Mouse (Mus musculus): ENCODE results near the gene Gm266. TPM values are rescaled to one million over a fixed set of nuclear protein-coding genes. Genes with fewer than 3 reads are reported as not detected.

Gm266 gene
- total and polyA plus RNA-seq, 3 experiments, result not detected

DNA sequence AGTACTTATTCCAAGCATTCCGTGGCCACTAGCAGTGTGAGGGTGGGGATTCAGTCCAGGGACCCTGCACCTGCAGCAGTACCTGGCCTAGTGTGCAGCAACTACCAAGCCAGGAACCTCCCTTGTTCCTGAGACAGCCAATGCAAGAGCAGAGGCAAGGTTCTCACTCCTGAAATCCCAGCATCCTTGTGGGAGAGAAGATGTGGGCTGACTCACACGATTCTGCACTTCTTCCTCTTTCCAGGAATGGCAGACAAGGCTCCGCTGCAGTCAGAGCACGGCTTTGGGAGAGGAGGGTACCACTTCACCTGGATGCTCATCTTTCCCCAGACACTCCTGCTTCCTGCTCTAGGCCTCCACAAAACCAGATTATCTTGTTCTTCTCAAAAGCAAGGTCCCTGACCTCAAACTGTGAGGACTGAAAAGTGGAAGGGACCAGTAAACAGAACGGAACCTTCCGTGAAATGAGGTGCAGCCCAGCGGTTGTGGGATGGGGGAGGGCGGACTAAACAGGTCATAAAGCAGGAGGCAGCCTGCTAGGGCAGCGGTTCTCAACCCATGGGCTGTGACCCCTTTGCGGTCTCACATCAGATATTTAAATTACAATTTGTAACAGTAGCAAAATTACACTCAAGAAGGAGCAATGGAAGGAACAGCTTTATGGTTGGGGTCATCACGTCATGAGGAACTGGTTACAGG is 47.6 kb upstream of the Gm266 start:
- Histone ChIP-seq H3K9ac (ENCODE audit: insufficient read depth, low read depth) (no peak overlapping the region), H3K4me3 (replicated peaks in 1 of 3; ENCODE audit: low read depth in 2 of 3, low read length in 2 of 3, poor library complexity in 1 of 3) (no peak overlapping the region), H3K9me3 (replicated peaks; ENCODE audit: low read length) (no peaks in the 10 kb centered on the region), H3K4me2 (ENCODE audit: insufficient read depth, low read depth, poor library complexity, severe bottlenecking) (no peak overlapping the region), H3K4me1 (ENCODE audit: control insufficient read depth in 1 of 2, insufficient read depth in 2 of 2) (peaks cover 5 to 27% of the 10 kb centered on the region in 2 experiments), H3K36me3 (replicated peaks in 1 of 2; ENCODE audit: control insufficient read depth in 1 of 2, insufficient read depth in 1 of 2, low read length in 1 of 2) (no peaks in the 10 kb centered on the region), H3K27ac (ENCODE audit: insufficient read depth, low read depth) (no peak overlapping the region), H3K79me2 (replicated peaks; ENCODE audit: control insufficient read depth, extremely low read depth, insufficient read depth, poor library complexity, severe bottlenecking) (0 out of 2 replicates have a peak, but pooled peaks cover 4% of the 10 kb centered on the region), H3K27me3 (replicated peaks) (no peaks in the 10 kb centered on the region)
- in situ Hi-C loops (cut with MboI; ENCODE audit: low pct_ligation_motif_present, low pct_unique_long_range_greater_than_20kb, low sequenced_read_pairs) (no loop called here), dilution Hi-C loops (cut with MboI; ENCODE audit: extremely low pct_ligation_motif_present, extremely low pct_unique_long_range_greater_than_20kb, low sequenced_read_pairs) (no loop called here)
- TF ChIP-seq POLR2A (IDR thresholded peaks at IDR 0.05; ENCODE audit: low read depth, low read length) (peak; percentile 44; the same call in 1 of the 2 replicates), PAX5 (IDR thresholded peaks at IDR 0.05; ENCODE audit: low read length) (no peak), TBP (conservative IDR thresholded peaks at IDR 0.05; ENCODE audit: low read depth, low read length) (0 out of 2 replicates have a peak, but pooled peaks have one; percentile 10)
- no peak for DNase-seq (ENCODE audit: extremely low read depth)

- no peak overlapping the region for H3K4me3 ChIP-seq (replicated peaks in 1 of 3; ENCODE audit: low read depth in 2 of 3, low read length in 2 of 3, poor library complexity in 1 of 3)
- no peak overlapping the region for H3K4me2 ChIP-seq (ENCODE audit: insufficient read depth, low read depth, poor library complexity, severe bottlenecking)
- dilution Hi-C loops (cut with MboI; ENCODE audit: extremely low pct_ligation_motif_present, extremely low pct_unique_long_range_greater_than_20kb, low sequenced_read_pairs) (no loop called here), in situ Hi-C loops (cut with MboI; ENCODE audit: low pct_ligation_motif_present, low pct_unique_long_range_greater_than_20kb, low sequenced_read_pairs) (no loop called here)
- no peaks in the 10 kb centered on the region for H3K9me3 ChIP-seq (replicated peaks; ENCODE audit: low read length)
- H3K79me2 ChIP-seq (replicated peaks; ENCODE audit: control insufficient read depth, extremely low read depth, insufficient read depth, poor library complexity, severe bottlenecking), result no peaks in the 10 kb centered on the region
- H3K4me1 ChIP-seq (ENCODE audit: control insufficient read depth in 1 of 2, insufficient read depth in 2 of 2), result peaks cover 0 to 10% of the 10 kb centered on the region in 2 experiments; a peak in 2 of 4 replicates
- no peak overlapping the region for H3K9ac ChIP-seq (ENCODE audit: insufficient read depth, low read depth)
- no peak overlapping the region for H3K27ac ChIP-seq (ENCODE audit: insufficient read depth, low read depth)
- TF ChIP-seq TBP (conservative IDR thresholded peaks at IDR 0.05; ENCODE audit: low read depth, low read length) (no peak), RAD21 (IDR thresholded peaks at IDR 0.05; ENCODE audit: low read depth, low read length) (no peak), CTCF (conservative IDR thresholded peaks at IDR 0.05 in 1 of 2, IDR thresholded peaks at IDR 0.05 in 1 of 2; ENCODE audit: low read depth in 2 of 2, low read length in 2 of 2) (no peak), ZKSCAN1 (IDR thresholded peaks at IDR 0.05; ENCODE audit: borderline replicate concordance, low read depth, low read length) (no peak), CHD1 (IDR thresholded peaks at IDR 0.05; ENCODE audit: low read depth, low read length) (no peak)
- peaks cover 0 to 3% of the 10 kb centered on the region in 2 experiments for H3K36me3 ChIP-seq (replicated peaks in 1 of 2; ENCODE audit: control insufficient read depth in 1 of 2, insufficient read depth in 1 of 2, low read length in 1 of 2)
- no peak for DNase-seq (ENCODE audit: extremely low read depth)
- H3K27me3 ChIP-seq (replicated peaks), result no peaks in the 10 kb centered on the region
These were observed 43.6 kb upstream of the Gm266 start for GRCm38 (mm10) chr12:111529192-111529591.

GRCm38 (mm10) chr12:111527643-111528281 is 42.1 kb upstream of the Gm266 start:
- H3K4me2 ChIP-seq (ENCODE audit: insufficient read depth, low read depth, poor library complexity, severe bottlenecking), result no peak overlapping the region
- no peak overlapping the region for H3K4me3 ChIP-seq (replicated peaks in 1 of 3; ENCODE audit: low read depth in 2 of 3, low read length in 2 of 3, poor library complexity in 1 of 3)
- dilution Hi-C loops (cut with MboI; ENCODE audit: extremely low pct_ligation_motif_present, extremely low pct_unique_long_range_greater_than_20kb, low sequenced_read_pairs), result no loop called here
- H3K9ac ChIP-seq (ENCODE audit: insufficient read depth, low read depth), result no peak overlapping the region
- no peak for TF ChIP-seq CHD2 (IDR thresholded peaks at IDR 0.05; ENCODE audit: low read length)
- no peak for TF ChIP-seq NRF1 (IDR thresholded peaks at IDR 0.05; ENCODE audit: low read depth, low read length)
- no peak for TF ChIP-seq GABPA (IDR thresholded peaks at IDR 0.05; ENCODE audit: insufficient replicate concordance, low read depth, low read length)
- TF ChIP-seq BHLHE40 (IDR thresholded peaks at IDR 0.05; ENCODE audit: low read depth, low read length), result no peak
- no peak for TF ChIP-seq NELFE (IDR thresholded peaks at IDR 0.05; ENCODE audit: low read depth, low read length)
- no peak for TF ChIP-seq POLR2A (IDR thresholded peaks at IDR 0.05; ENCODE audit: low read depth, low read length)
- TF ChIP-seq CHD1 (IDR thresholded peaks at IDR 0.05; ENCODE audit: low read depth, low read length), result no peak
- no peak for TF ChIP-seq ZKSCAN1 (IDR thresholded peaks at IDR 0.05; ENCODE audit: borderline replicate concordance, low read depth, low read length)
- TF ChIP-seq USF2 (conservative IDR thresholded peaks at IDR 0.05; ENCODE audit: low read depth, low read length), result no peak
- no peak for TF ChIP-seq ZMIZ1 (IDR thresholded peaks at IDR 0.05; ENCODE audit: low read depth, low read length)
- no peak for TF ChIP-seq HCFC1 (IDR thresholded peaks at IDR 0.05; ENCODE audit: low read depth, low read length)
- TF ChIP-seq EP300 (IDR thresholded peaks at IDR 0.05; ENCODE audit: low read length), result no peak
- no peak for TF ChIP-seq CTCF (conservative IDR thresholded peaks at IDR 0.05 in 1 of 2, IDR thresholded peaks at IDR 0.05 in 1 of 2; ENCODE audit: low read depth in 2 of 2, low read length in 2 of 2)
- no peak for TF ChIP-seq RCOR1 (conservative IDR thresholded peaks at IDR 0.05; ENCODE audit: low read depth, low read length)
- no peak for TF ChIP-seq MXI1 (IDR thresholded peaks at IDR 0.05; ENCODE audit: low read depth, low read length)
- no peak for TF ChIP-seq ZNF384 (IDR thresholded peaks at IDR 0.05; ENCODE audit: low read depth, low read length)
- TF ChIP-seq MAX (IDR thresholded peaks at IDR 0.05; ENCODE audit: low read length), result no peak
- TF ChIP-seq USF1 (IDR thresholded peaks at IDR 0.05; ENCODE audit: low read depth, low read length), result no peak
- H3K36me3 ChIP-seq (replicated peaks in 1 of 2; ENCODE audit: control insufficient read depth in 1 of 2, insufficient read depth in 1 of 2, low read length in 1 of 2), result peaks cover 0 to 3% of the 10 kb centered on the region in 2 experiments
- H3K27me3 ChIP-seq (replicated peaks), result no peaks in the 10 kb centered on the region
- DNase-seq (ENCODE audit: extremely low read depth), result no peak
- H3K27ac ChIP-seq (ENCODE audit: insufficient read depth, low read depth), result no peak overlapping the region
- no peaks in the 10 kb centered on the region for H3K79me2 ChIP-seq (replicated peaks; ENCODE audit: control insufficient read depth, extremely low read depth, insufficient read depth, poor library complexity, severe bottlenecking)
- no peaks in the 10 kb centered on the region for H3K4me1 ChIP-seq (ENCODE audit: control insufficient read depth in 1 of 2, insufficient read depth in 2 of 2)
- in situ Hi-C loops (cut with MboI; ENCODE audit: low pct_ligation_motif_present, low pct_unique_long_range_greater_than_20kb, low sequenced_read_pairs), result no loop called here
- H3K9me3 ChIP-seq (replicated peaks; ENCODE audit: low read length), result peaks cover 3% of the 10 kb centered on the region
